Mouse (Mus musculus): ENCODE measurements around the gene Spata13. TPM values are rescaled to one million over a fixed set of nuclear protein-coding genes. Genes with fewer than 3 reads are reported as not detected.

Gene Spata13
- polyA plus RNA-seq, 1 experiment from 2014 or later = 50.4 TPM

- no peak for DNase-seq (ENCODE audit: low spot score)
Measured at GRCm38 (mm10) chr14:60671504-60671903, 37.7 kb downstream of the Spata13 start.

DNA sequence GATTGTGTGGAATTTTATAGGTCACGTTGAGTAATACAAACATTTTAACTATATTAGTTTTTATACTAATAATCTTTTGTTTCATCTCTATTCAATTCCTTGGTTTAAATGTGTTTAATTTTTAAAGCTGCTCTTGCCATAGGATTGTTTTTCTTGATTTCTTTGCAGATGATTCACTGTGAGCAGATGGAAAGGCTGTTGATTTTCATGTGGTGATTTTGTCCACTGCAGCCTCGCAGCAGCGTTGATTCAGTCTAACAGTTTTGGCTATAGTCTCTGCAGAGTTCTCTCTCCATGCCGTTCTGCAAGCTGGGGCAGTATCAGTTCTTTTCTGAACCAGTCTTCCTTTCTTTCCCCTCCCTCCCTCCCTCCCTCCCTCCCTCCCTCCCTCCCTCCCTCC is 41.9 kb downstream of the Spata13 start:
- no peak for DNase-seq (ENCODE audit: low spot score)

DNA sequence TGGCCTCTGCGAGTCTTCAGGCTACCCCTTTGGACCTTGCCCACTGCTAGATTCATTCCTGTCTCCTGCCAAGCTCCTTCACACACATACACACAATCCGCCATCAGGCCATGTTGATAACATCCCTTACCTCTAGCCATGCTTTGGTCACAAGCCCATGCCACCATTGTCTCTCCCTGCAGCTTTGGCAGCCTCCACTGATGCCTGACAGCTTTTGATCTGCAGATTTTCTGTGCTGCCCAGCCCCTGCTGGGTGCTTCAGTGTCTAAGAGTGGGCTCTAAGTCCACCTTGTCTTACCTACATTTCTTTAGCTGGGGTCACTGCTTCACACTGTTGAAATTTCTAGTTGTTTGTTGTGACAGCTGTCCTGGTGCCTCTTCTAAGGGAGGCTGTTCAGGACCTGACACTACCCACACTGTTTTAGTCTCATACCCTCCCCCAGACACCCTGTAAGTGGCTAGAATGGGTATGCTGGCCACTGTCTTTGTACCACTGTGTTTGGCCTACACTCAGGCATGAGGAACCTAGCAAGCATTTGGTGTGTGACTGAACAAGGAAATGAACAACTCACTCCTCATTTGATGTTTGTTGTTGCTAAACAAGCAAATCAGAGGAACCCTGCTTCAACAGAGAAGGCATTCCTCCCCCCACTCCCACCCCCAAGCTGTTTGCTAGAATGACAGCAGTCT is 43.0 kb downstream of the Spata13 start:
- no peak for DNase-seq (ENCODE audit: low spot score)

DNA sequence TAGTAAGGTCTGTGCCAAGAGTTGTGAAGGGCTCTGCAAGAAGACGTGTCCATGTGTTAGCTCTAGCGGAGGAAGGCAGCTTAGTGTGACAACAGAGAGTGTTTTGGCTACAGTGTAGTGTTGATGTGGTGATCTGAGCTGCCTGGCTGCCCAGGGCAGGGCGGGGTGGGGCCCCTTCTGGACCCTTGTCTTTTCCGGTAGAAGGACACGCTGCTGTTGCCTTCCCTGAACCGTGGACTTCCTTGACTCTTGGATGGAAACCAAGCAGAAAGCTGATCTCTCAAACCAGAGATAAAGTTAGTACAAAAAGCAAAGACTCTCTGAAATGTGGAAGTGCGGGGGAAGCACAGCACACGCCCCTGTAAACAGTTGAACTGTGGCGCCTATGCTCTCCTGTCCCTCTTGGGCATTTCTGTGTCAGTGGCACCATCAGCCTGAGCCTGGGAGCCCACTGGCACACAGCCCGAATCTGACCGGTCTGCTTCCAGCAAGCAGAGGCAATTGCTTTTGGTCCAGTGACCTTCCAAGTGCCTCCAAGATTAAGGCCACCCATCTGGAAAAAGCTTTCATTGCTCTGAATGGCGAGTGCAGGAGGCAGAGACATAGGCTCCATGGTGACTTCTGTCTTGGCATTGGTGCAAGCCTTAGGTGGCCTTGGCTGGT is 48.7 kb downstream of the Spata13 start:
- DNase-seq (ENCODE audit: low spot score) = no peak

GRCm38 (mm10) chr14:60683989-60684388 is 50.2 kb downstream of the Spata13 start:
- no peak for DNase-seq (ENCODE audit: low spot score)

DNA sequence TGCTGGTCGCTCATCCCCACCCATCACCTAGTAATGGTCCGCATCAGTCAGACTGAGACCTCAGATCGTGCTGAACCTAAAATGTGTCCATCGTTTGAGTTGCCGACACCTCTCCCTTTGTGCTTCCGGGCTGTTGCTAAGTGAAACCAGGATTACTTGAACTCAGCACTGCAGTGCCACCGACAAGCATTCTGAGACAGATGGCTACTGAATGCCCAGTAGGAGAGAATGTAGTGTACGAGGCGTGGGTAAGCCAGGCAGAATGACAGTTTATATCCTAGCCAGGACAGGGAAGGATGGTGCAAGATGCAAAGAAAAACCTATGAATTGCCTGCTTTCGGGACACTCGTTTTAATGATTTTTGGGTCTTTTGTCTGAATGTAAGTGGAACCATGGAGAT is 52.9 kb downstream of the Spata13 start:
- DNase-seq (ENCODE audit: low spot score) = no peak

DNA sequence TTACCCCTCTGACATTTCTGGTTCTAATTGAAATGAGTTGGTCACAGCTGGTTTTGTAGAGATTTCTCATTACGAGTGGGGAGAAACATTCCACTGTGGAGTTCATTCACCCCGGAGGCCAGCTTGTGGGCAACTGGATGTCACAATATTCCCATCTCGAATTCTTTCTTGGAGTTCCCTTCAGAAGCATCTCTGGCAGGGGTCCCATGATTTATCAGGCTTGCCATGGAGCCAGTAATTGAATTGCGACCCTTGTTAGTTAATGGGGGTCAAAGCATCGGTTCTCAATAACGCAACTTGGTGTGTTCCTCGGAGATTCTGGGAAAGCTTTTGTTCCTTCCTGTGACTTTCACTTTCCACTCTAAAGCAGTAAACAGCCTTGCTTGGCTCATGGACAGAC is 53.4 kb downstream of the Spata13 start:
- no peak for DNase-seq (ENCODE audit: low spot score)

DNA sequence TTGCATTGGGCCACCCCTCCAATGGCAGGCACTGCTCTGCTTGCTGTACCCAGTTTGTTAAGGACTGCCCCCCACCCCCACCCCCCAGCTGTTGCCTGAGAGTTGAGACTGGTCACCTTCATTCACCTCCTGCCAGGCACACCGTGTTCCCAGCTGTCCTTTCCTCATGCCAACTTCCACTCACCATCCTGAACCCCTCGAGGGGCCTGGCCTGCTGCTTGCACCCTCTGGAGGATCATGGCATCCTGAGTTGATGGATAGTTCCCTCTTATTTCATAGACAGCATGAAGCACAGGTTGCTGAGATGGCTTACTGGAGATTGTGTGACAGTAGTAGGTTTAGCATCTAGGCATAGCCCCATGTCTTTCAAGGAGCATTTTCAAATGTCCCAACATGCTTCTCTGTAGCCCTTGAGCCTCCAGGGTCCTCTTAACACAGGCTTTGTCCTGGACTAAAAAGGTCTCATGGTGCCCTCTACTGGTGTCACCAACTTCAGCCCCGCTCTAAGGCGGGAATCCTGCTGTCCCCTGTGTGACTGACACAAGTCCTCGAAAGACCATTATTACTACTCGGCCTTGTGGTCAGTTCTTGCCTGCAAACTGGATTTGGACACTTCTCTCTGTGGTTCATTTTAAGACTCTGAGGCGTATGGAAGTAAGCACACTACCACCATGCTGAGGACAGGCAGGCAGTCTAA is 54.9 kb downstream of the Spata13 start:
- peak; percentile 67 for DNase-seq (ENCODE audit: low spot score)

DNA sequence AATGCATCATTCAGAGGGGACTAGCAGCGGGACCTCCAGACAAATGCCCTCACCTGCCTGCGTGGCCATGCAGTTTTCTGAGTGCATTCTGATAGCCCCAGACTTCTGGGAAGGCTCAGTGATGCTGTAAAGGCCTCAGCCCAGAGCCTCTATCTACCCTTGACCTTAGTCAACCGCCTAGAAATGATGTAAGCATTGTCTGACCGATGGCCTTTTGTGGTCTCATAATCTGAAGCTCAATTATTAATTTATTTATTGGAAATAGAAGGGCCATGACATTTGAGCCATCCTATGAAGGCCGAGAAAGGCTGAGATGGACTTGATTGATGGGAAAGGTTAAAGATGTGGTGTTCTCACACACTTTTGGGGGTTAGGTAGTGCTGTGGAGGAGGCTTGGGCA is 56.0 kb downstream of the Spata13 start:
- DNase-seq (ENCODE audit: low spot score) = no peak

GRCm38 (mm10) chr14:60690631-60691030 is 56.8 kb downstream of the Spata13 start:
- no peak for DNase-seq (ENCODE audit: low spot score)

GRCm38 (mm10) chr14:60693122-60693536 is 59.3 kb downstream of the Spata13 start:
- no peak for DNase-seq (ENCODE audit: low spot score)

GRCm38 (mm10) chr14:60693666-60694065 is 59.9 kb downstream of the Spata13 start:
- DNase-seq (ENCODE audit: low spot score) = no peak

- peak; percentile 54 for DNase-seq (ENCODE audit: low spot score)
Measured at GRCm38 (mm10) chr14:60694215-60694997, 60.6 kb downstream of the Spata13 start.

GRCm38 (mm10) chr14:60697351-60697750 is 63.5 kb downstream of the Spata13 start:
- no peak for DNase-seq (ENCODE audit: low spot score)

- no peak for DNase-seq (ENCODE audit: low spot score)
Measured at GRCm38 (mm10) chr14:60698980-60699379, 65.2 kb downstream of the Spata13 start.

- no peak for DNase-seq (ENCODE audit: low spot score)
Measured at GRCm38 (mm10) chr14:60702377-60703140, 68.8 kb downstream of the Spata13 start.

GRCm38 (mm10) chr14:60704510-60704909 is 70.7 kb downstream of the Spata13 start:
- no peak for DNase-seq (ENCODE audit: low spot score)

DNA sequence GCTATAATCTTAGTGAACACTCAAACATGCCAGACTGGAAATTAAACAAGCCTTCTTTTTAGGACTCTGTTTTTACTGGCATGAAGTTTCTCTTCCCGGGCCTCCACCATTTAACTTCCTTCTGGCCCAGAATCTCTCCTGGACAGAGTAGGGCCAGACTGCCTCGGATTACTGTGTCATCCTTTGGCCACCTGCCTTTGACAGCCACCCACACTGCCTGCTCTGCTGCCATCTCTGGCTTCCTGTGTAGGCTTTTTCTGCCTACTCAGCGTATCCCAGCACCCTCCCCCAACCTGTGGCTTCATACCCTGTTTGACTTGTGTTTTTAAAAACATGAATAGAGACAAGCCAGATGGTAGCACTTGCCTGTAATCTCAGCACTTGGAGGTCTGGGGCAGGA is 71.2 kb downstream of the Spata13 start:
- peak; percentile 83 for DNase-seq (ENCODE audit: low spot score)

GRCm38 (mm10) chr14:60709192-60709591 is 75.4 kb downstream of the Spata13 start:
- peak; percentile 92 for DNase-seq (ENCODE audit: low spot score)

GRCm38 (mm10) chr14:60709749-60710148 is 75.9 kb downstream of the Spata13 start:
- peak; percentile 27 for DNase-seq (ENCODE audit: low spot score)

DNA sequence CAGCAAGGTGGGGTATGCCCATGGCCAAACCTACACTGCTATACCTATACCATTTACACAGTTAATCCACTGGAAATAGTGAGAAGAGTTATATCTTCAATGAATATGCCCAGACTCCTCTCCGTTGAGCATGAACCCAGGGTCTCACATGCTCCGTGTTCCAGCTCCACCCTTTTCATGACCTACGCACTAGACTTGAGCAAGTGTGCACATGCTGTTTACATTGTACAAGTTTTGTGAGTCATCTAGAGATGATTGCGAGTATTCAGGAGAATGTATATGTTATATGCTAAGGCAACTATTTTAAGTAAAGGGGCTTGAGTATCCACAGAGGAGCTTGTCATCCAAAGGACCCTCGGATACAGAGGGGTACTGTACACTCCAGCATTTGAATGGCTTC is 77.4 kb downstream of the Spata13 start:
- DNase-seq (ENCODE audit: low spot score) = no peak
